Mouse (Mus musculus) CD4-positive, CD25-positive, alpha-beta regulatory T cell, adult 9 weeks (primary cell): ENCODE results near the gene Gucy1a1. TPM values are rescaled to one million over a fixed set of nuclear protein-coding genes. Genes with fewer than 3 reads are reported as not detected.

ENCODE experiments used
- polyA plus RNA-seq: library from polyadenylated mRNA; unstranded; fragments of 100-300 nt; shearing (Covaris generic); gene quantifications from one replicate; pipeline ENCODE4 v1.2.1, GENCODE M21; 2017

Gene Gucy1a1
- polyA plus RNA-seq, result 17.0 TPM

GRCm38 (mm10) chr3:82145126-82145901 is at the start of gene Gucy1a1:
Gucy1a1 (minus strand) TSS chr3:82145789.

GRCm38 (mm10) chr3:82074201-82074851 is 71.3 kb downstream of the Gucy1a1 start, which contains the start of gene Gucy1b1:
Gucy1b1 (minus strand) TSS chr3:82074689.

Other genes starting within 250 kb of the Gucy1a1 start
- 86.9 TPM for gene Ctso, start 213.2 kb downstream of the Gucy1a1 start, polyA plus RNA-seq
- 0.74 TPM for gene Tdo2, start 169.6 kb downstream of the Gucy1a1 start, polyA plus RNA-seq
- gene Asic5, start 163.5 kb downstream of the Gucy1a1 start, polyA plus RNA-seq, result not detected
- gene Gucy1b1, start 71.1 kb downstream of the Gucy1a1 start, polyA plus RNA-seq, result 4.7 TPM
- 1.0 TPM for gene Map9, start 212.3 kb upstream of the Gucy1a1 start, polyA plus RNA-seq